In genomic region chr7:44818751-44819235, GRCm38 (mm10) we compare ENCODE assay signal across 8 mouse cellular contexts. TPM values are rescaled to one million over a fixed set of nuclear protein-coding genes. Genes with fewer than 3 reads are reported as not detected.
DNase-seq lines count a peak whose midpoint lies in the region; ATAC-seq and TF ChIP-seq lines count a peak whose summit lies in the region.

No protein-coding gene starts in this region.

- H3K27me3 ChIP-seq in ES-Bruce4 (ENCODE audit: control insufficient read depth, insufficient read depth, low read length, poor library complexity, severe bottlenecking), result no peaks in the 10 kb centered on the region
- H3K27me3 ChIP-seq in heart, embryonic 11.5 days (ENCODE audit: control insufficient read depth, insufficient read depth, low read length), result no peaks in the 10 kb centered on the region
- H3K27me3 ChIP-seq in limb, embryonic 13.5 days, result no peaks in the 10 kb centered on the region
- H3K27me3 ChIP-seq in myocyte (ENCODE audit: control insufficient read depth, insufficient read depth, insufficient read length), result no peaks in the 10 kb centered on the region

- peaks cover 33% of the 10 kb centered on the region for H3K36me3 ChIP-seq in ES-Bruce4 (ENCODE audit: control insufficient read depth, insufficient read depth, low read length, poor library complexity, severe bottlenecking)
- H3K36me3 ChIP-seq in heart, embryonic 11.5 days (ENCODE audit: control insufficient read depth, insufficient read depth, low read length), result 0 out of 2 replicates have a peak, but pooled peaks cover 2% of the 10 kb centered on the region
- peaks cover 12% of the 10 kb centered on the region for H3K36me3 ChIP-seq in limb, embryonic 13.5 days
- H3K36me3 ChIP-seq in myocyte (ENCODE audit: control insufficient read depth, insufficient read depth), result peaks cover 10% of the 10 kb centered on the region

- TF ChIP-seq POLR2A in ES-Bruce4 (IDR thresholded peaks at IDR 0.05; ENCODE audit: insufficient read depth, low read length), result no peak
- no peak for TF ChIP-seq POLR2A in cortical plate, adult 2 months (IDR thresholded peaks at IDR 0.05; ENCODE audit: extremely low read depth, insufficient read depth, low read length)
- TF ChIP-seq POLR2A in myocyte (IDR thresholded peaks at IDR 0.05; ENCODE audit: insufficient read length, low read depth), result peak; percentile 75

- peak overlapping the region; percentile 99 for H3K9ac ChIP-seq in ES-Bruce4 (ENCODE audit: low read depth, poor library complexity, severe bottlenecking)
- peak overlapping the region; percentile 64 for H3K9ac ChIP-seq in heart, embryonic 11.5 days (ENCODE audit: low read depth, low read length)
- peak overlapping the region; percentile 94 for H3K9ac ChIP-seq in limb, embryonic 13.5 days

- TF ChIP-seq EP300 in ES-Bruce4 (IDR thresholded peaks at IDR 0.05; ENCODE audit: insufficient read depth, low read depth, low read length), result peak; percentile 65; the same call in 1 of the 2 replicates

- H3K4me2 ChIP-seq in heart, embryonic 11.5 days, result peak overlapping the region; percentile 97
- H3K4me2 ChIP-seq in limb, embryonic 13.5 days (replicated peaks), result peak overlapping the region; percentile 82
- peak overlapping the region; percentile 97 for H3K4me2 ChIP-seq in myocyte (ENCODE audit: low read depth)

- ATAC-seq in heart, embryonic 11.5 days (replicated peaks; ENCODE audit: insufficient number of reproducible peaks, low FRiP score, low TSS enrichment), result no peak
- no peak for ATAC-seq in limb, embryonic 13.5 days (ENCODE audit: low FRiP score, low read depth)

- H3K4me3 ChIP-seq in ES-Bruce4 (ENCODE audit: low read depth, low read length) (peak overlapping the region; percentile 98), myocyte (peak overlapping the region; percentile 94)
- peak overlapping the region; percentile 24 for H3K4me3 ChIP-seq in cortical plate, adult 2 months (ENCODE audit: insufficient read depth, low read length)
- peak overlapping the region; percentile 27 for H3K4me3 ChIP-seq in heart, embryonic 11.5 days (ENCODE audit: low read depth, low read length)
- peak overlapping the region; percentile 76 for H3K4me3 ChIP-seq in limb, embryonic 13.5 days

- WGBS in heart, embryonic 11.5 days (ENCODE audit: insufficient replicate concordance), result 51% methylated on average over 6 of the region's 6 CpGs
- 44% methylated on average over 6 of the region's 6 CpGs for WGBS in limb, embryonic 13.5 days

- H3ac ChIP-seq in myocyte (ENCODE audit: control insufficient read depth, insufficient read length), result peak overlapping the region; percentile 41

- H3K4me1 ChIP-seq in ES-Bruce4 (ENCODE audit: control insufficient read depth, insufficient read depth, low read length), result peaks cover 4% of the 10 kb centered on the region
- peaks cover 14% of the 10 kb centered on the region for H3K4me1 ChIP-seq in cortical plate, adult 2 months (ENCODE audit: control insufficient read depth, insufficient read depth, low read length)
- H3K4me1 ChIP-seq in heart, embryonic 11.5 days (ENCODE audit: control insufficient read depth, insufficient read depth, low read length), result peaks cover 40% of the 10 kb centered on the region
- peaks cover 64% of the 10 kb centered on the region for H3K4me1 ChIP-seq in limb, embryonic 13.5 days

- peaks cover 92% of the 10 kb centered on the region for H3K79me2 ChIP-seq in myocyte (ENCODE audit: control insufficient read depth, insufficient read depth)

- TF ChIP-seq CTCF in ES-Bruce4 (IDR thresholded peaks at IDR 0.05; ENCODE audit: low read depth, low read length), result no peak
- no peak for TF ChIP-seq CTCF in cortical plate, adult 2 months (IDR thresholded peaks at IDR 0.05; ENCODE audit: extremely low read depth, insufficient read depth, low read length)

- H3K9me3 ChIP-seq in ES-Bruce4 (replicated peaks; ENCODE audit: control insufficient read depth, insufficient read depth, low read length, poor library complexity, severe bottlenecking), result no peaks in the 10 kb centered on the region
- no peaks in the 10 kb centered on the region for H3K9me3 ChIP-seq in heart, embryonic 11.5 days (replicated peaks; ENCODE audit: control insufficient read depth, low read length)
- H3K9me3 ChIP-seq in limb, embryonic 13.5 days, result no peaks in the 10 kb centered on the region

- H3K27ac ChIP-seq in ES-Bruce4 (ENCODE audit: insufficient read depth, low read length), result peak overlapping the region; percentile 84
- peak overlapping the region; percentile 44 for H3K27ac ChIP-seq in cortical plate, adult 2 months (ENCODE audit: insufficient read depth, low read length)
- no peak overlapping the region for H3K27ac ChIP-seq in heart, embryonic 11.5 days (ENCODE audit: low read depth, low read length)
- H3K27ac ChIP-seq in limb, embryonic 13.5 days, result peak overlapping the region; percentile 4; the same call in 1 of the 2 replicates

- intact Hi-C loops in heart, postnatal 25 days (cut with DNase I), result loop anchor here (2.0 kb wide), 1 partner anchor 72 kb away; no protein-coding TSS in a partner anchor

- DNase-seq in heart, adult 11 months, result peak; percentile 96
- no peak for DNase-seq in heart, postnatal 25 days (ENCODE audit: low spot score)
- DNase-seq in yolk sac, embryonic 10.5 days (ENCODE audit: low spot score), result no peak

TF ChIP-seq in myocyte, 11 proteins besides CTCF, POLR2A, EP300 and RAD21:
- TF ChIP-seq MYOG (IDR thresholded peaks at IDR 0.05; ENCODE audit: control insufficient read depth in 1 of 3, insufficient read depth in 1 of 3, insufficient read length in 2 of 3, low read depth in 2 of 3), result peak in 1 of 3 experiments; percentile 47
- peak; percentile 100 for TF ChIP-seq CEBPB (IDR thresholded peaks at IDR 0.05; ENCODE audit: insufficient read depth, poor library complexity, severe bottlenecking)
- TF ChIP-seq TCF12 (IDR thresholded peaks at IDR 0.05; ENCODE audit: insufficient read depth, poor library complexity, severe bottlenecking), result no peak

RNA-seq across cellular contexts. Expression of gene Atf5, which starts 2.3 kb away (rescaled TPM):
- 10 to 100 TPM; 63.7 to 64.5 TPM for total RNA-seq in heart, postnatal 25 days (2021)
- polyA plus RNA-seq in ES-Bruce4 (2011; ENCODE audit: insufficient read depth, insufficient read length, low read depth, missing spikeins) (9.6 and 14.6 TPM in 2 replicates), myocyte (2012; fragmentation: generic; extraction: Trizol) (939 TPM)
- 15.9 and 17.5 TPM in 2 replicates for polyA plus RNA-seq in cortical plate, adult 2 months (2012; rRNA removed)
- polyA plus RNA-seq in heart, embryonic 11.5 days (2014; fragmentation: Nextera tagmentation; extraction: Ambion mirVana), result 1.6 and 1.9 TPM in 2 replicates
- polyA plus RNA-seq in limb, embryonic 13.5 days (2015; fragmentation: Nextera tagmentation; extraction: Ambion mirVana), result 3.2 and 3.6 TPM in 2 replicates

RNA-seq across cellular contexts. Expression of gene Il4i1, which starts 2.6 kb away (rescaled TPM):
- 1 to 10 TPM in 1 of 2 experiments, under 1 TPM in 1; 0.62 to 2.2 TPM for total RNA-seq in heart, postnatal 25 days (2021)
- polyA plus RNA-seq in ES-Bruce4 (2011; ENCODE audit: insufficient read depth, insufficient read length, low read depth, missing spikeins) (4.7 and 6.4 TPM in 2 replicates), myocyte (2012; fragmentation: generic; extraction: Trizol) (1.9 TPM)
- 1.9 and 2.3 TPM in 2 replicates for polyA plus RNA-seq in cortical plate, adult 2 months (2012; rRNA removed)
- 0.14 and 1.2 TPM in 2 replicates for polyA plus RNA-seq in heart, embryonic 11.5 days (2014; fragmentation: Nextera tagmentation; extraction: Ambion mirVana)
- 1.4 and 2.5 TPM in 2 replicates for polyA plus RNA-seq in limb, embryonic 13.5 days (2015; fragmentation: Nextera tagmentation; extraction: Ambion mirVana)

RNA-seq across cellular contexts. Expression of gene Nup62, which starts 2.9 kb away (rescaled TPM):
- total RNA-seq in heart, postnatal 25 days (2021), result 10 to 100 TPM; 26.0 to 28.6 TPM
- polyA plus RNA-seq in ES-Bruce4 (2011; ENCODE audit: insufficient read depth, insufficient read length, low read depth, missing spikeins) (90.6 and 109 TPM in 2 replicates), myocyte (2012; fragmentation: generic; extraction: Trizol) (77.0 TPM)
- polyA plus RNA-seq in cortical plate, adult 2 months (2012; rRNA removed), result 28.8 and 29.6 TPM in 2 replicates
- polyA plus RNA-seq in heart, embryonic 11.5 days (2014; fragmentation: Nextera tagmentation; extraction: Ambion mirVana), result 49.0 and 57.5 TPM in 2 replicates
- 97.3 and 102 TPM in 2 replicates for polyA plus RNA-seq in limb, embryonic 13.5 days (2015; fragmentation: Nextera tagmentation; extraction: Ambion mirVana)

RNA-seq across cellular contexts. Expression of gene Akt1s1, which starts 30.0 kb away (rescaled TPM):
- total RNA-seq in heart, postnatal 25 days (2021), result 10 to 100 TPM; 61.8 to 75.9 TPM
- 38.1 and 38.3 TPM in 2 replicates for polyA plus RNA-seq in ES-Bruce4 (2011; ENCODE audit: insufficient read depth, insufficient read length, low read depth, missing spikeins)
- polyA plus RNA-seq in cortical plate, adult 2 months (2012; rRNA removed), result 97.5 and 101 TPM in 2 replicates
- 38.6 and 53.9 TPM in 2 replicates for polyA plus RNA-seq in heart, embryonic 11.5 days (2014; fragmentation: Nextera tagmentation; extraction: Ambion mirVana)
- polyA plus RNA-seq in limb, embryonic 13.5 days (2015; fragmentation: Nextera tagmentation; extraction: Ambion mirVana), result 112 and 122 TPM in 2 replicates
- polyA plus RNA-seq in myocyte (2012; fragmentation: generic; extraction: Trizol), result 200 TPM

RNA-seq across cellular contexts. Expression of gene Tbc1d17, which starts 30.1 kb away (rescaled TPM):
- 10 to 100 TPM; 44.3 to 47.0 TPM for total RNA-seq in heart, postnatal 25 days (2021)
- polyA plus RNA-seq in ES-Bruce4 (2011; ENCODE audit: insufficient read depth, insufficient read length, low read depth, missing spikeins) (33.9 and 46.7 TPM in 2 replicates), myocyte (2012; fragmentation: generic; extraction: Trizol) (53.8 TPM)
- 95.0 and 99.8 TPM in 2 replicates for polyA plus RNA-seq in cortical plate, adult 2 months (2012; rRNA removed)
- 48.2 and 49.2 TPM in 2 replicates for polyA plus RNA-seq in heart, embryonic 11.5 days (2014; fragmentation: Nextera tagmentation; extraction: Ambion mirVana)
- polyA plus RNA-seq in limb, embryonic 13.5 days (2015; fragmentation: Nextera tagmentation; extraction: Ambion mirVana), result 86.0 and 90.5 TPM in 2 replicates

Comparison
In these comparisons a context has a peak if more than half of its experiments do, and no peak if none do; other contexts are left out.
1. H3K4me3 ChIP-seq: peak in every context shown above with its lines; median percentile 98 in ES-Bruce4; 94 in myocyte; 76 in limb, embryonic 13.5 days; 27 in heart, embryonic 11.5 days; 24 in cortical plate, adult 2 months.
2. RNA of gene Atf5, which starts 2.3 kb away (polyA plus RNA-seq): 939 TPM in myocyte (single experiment); 15.9 to 17.5 TPM in cortical plate, adult 2 months, 9.6 to 14.6 TPM in ES-Bruce4, 3.2 to 3.6 TPM in limb, embryonic 13.5 days and 1.6 to 1.9 TPM in heart, embryonic 11.5 days; every median in the first group is over 10 times any median in the second.
3. Peak in every context shown above with its lines, with median percentiles within 50 percentile points of each other: H3K9ac ChIP-seq and H3K4me2 ChIP-seq.